Mouse (Mus musculus): ENCODE measurements around the gene Agbl5. TPM values are rescaled to one million over a fixed set of nuclear protein-coding genes. Genes with fewer than 3 reads are reported as not detected.

The Agbl5 gene
- polyA plus RNA-seq, 1 experiment from 2014 or later: 33.0 TPM

GRCm38 (mm10) chr5:30950451-30950850, 62.0 kb downstream of the Agbl5 start:
- Histone ChIP-seq H3K4me3 (ENCODE audit: low read depth, low read length) (peak overlapping the region; percentile 35), H3K27me3 (ENCODE audit: control insufficient read depth, insufficient read depth, low read length) (peaks cover under 1% of the 10 kb centered on the region), H3K9ac (replicated peaks; ENCODE audit: low read length) (no peak overlapping the region), H3K4me2 (ENCODE audit: low read depth, low read length) (peak overlapping the region; percentile 74), H3K27ac (replicated peaks; ENCODE audit: low read depth, low read length) (no peak overlapping the region), H3K9me3 (replicated peaks; ENCODE audit: control insufficient read depth, low read length) (no peaks in the 10 kb centered on the region), H3K36me3 (replicated peaks; ENCODE audit: control insufficient read depth, insufficient read depth, low read depth, low read length) (peaks cover 7% of the 10 kb centered on the region), H3K4me1 (ENCODE audit: control insufficient read depth, insufficient read depth, low read length) (no peaks in the 10 kb centered on the region)
- ATAC-seq (replicated peaks; ENCODE audit: insufficient number of reproducible peaks, low FRiP score, low TSS enrichment, low read depth) (peak; percentile 12; the same call in 1 of the 2 replicates), DNase-seq (ENCODE audit: low spot score) (no peak)
- WGBS: 72% methylated on average over 4 of the region's 4 CpGs

- H3K4me3 ChIP-seq (ENCODE audit: low read depth, low read length): no peak overlapping the region
- no peaks in the 10 kb centered on the region for H3K9me3 ChIP-seq (replicated peaks; ENCODE audit: control insufficient read depth, low read length)
These were observed 62.4 kb downstream of the Agbl5 start for GRCm38 (mm10) chr5:30950922-30951321.

GRCm38 (mm10) chr5:30951706-30952105, 63.2 kb downstream of the Agbl5 start:
- no peaks in the 10 kb centered on the region for H3K4me1 ChIP-seq (ENCODE audit: control insufficient read depth, insufficient read depth, low read length)
- H3K4me2 ChIP-seq (ENCODE audit: low read depth, low read length): no peak overlapping the region
- H3K27ac ChIP-seq (replicated peaks; ENCODE audit: low read depth, low read length): no peak overlapping the region
- no peak overlapping the region for H3K9ac ChIP-seq (replicated peaks; ENCODE audit: low read length)
- no peak for DNase-seq (ENCODE audit: low spot score)
- H3K4me3 ChIP-seq (ENCODE audit: low read depth, low read length): no peak overlapping the region
- no peaks in the 10 kb centered on the region; the same call in 1 of the 2 replicates for H3K27me3 ChIP-seq (ENCODE audit: control insufficient read depth, insufficient read depth, low read length)
- peaks cover 7% of the 10 kb centered on the region for H3K36me3 ChIP-seq (replicated peaks; ENCODE audit: control insufficient read depth, insufficient read depth, low read depth, low read length)
- WGBS: 86% methylated on average over 6 of the region's 6 CpGs
- ATAC-seq (replicated peaks; ENCODE audit: insufficient number of reproducible peaks, low FRiP score, low TSS enrichment, low read depth): no peak
- no peaks in the 10 kb centered on the region for H3K9me3 ChIP-seq (replicated peaks; ENCODE audit: control insufficient read depth, low read length)

More at GRCm38 (mm10) chr5:30950922-30951321, 62.4 kb downstream of the Agbl5 start:
- Histone ChIP-seq H3K27me3 (ENCODE audit: control insufficient read depth, insufficient read depth, low read length) (no peaks in the 10 kb centered on the region; the same call in 1 of the 2 replicates), H3K27ac (replicated peaks; ENCODE audit: low read depth, low read length) (no peak overlapping the region), H3K9ac (replicated peaks; ENCODE audit: low read length) (no peak overlapping the region), H3K4me2 (ENCODE audit: low read depth, low read length) (no peak overlapping the region), H3K4me1 (ENCODE audit: control insufficient read depth, insufficient read depth, low read length) (no peaks in the 10 kb centered on the region), H3K36me3 (replicated peaks; ENCODE audit: control insufficient read depth, insufficient read depth, low read depth, low read length) (peaks cover 7% of the 10 kb centered on the region)
- DNase-seq (ENCODE audit: low spot score) (no peak), ATAC-seq (replicated peaks; ENCODE audit: insufficient number of reproducible peaks, low FRiP score, low TSS enrichment, low read depth) (no peak)
- 87% methylated on average over 2 of the region's 2 CpGs for WGBS

GRCm38 (mm10) chr5:30952551-30952950, 64.1 kb downstream of the Agbl5 start:
- DNase-seq (ENCODE audit: low spot score): no peak
- Histone ChIP-seq H3K9ac (replicated peaks; ENCODE audit: low read length) (no peak overlapping the region), H3K4me3 (ENCODE audit: low read depth, low read length) (no peak overlapping the region), H3K4me1 (ENCODE audit: control insufficient read depth, insufficient read depth, low read length) (no peaks in the 10 kb centered on the region), H3K27ac (replicated peaks; ENCODE audit: low read depth, low read length) (no peak overlapping the region), H3K4me2 (ENCODE audit: low read depth, low read length) (no peak overlapping the region), H3K9me3 (replicated peaks; ENCODE audit: control insufficient read depth, low read length) (no peaks in the 10 kb centered on the region), H3K36me3 (replicated peaks; ENCODE audit: control insufficient read depth, insufficient read depth, low read depth, low read length) (peaks cover 7% of the 10 kb centered on the region), H3K27me3 (ENCODE audit: control insufficient read depth, insufficient read depth, low read length) (no peaks in the 10 kb centered on the region; the same call in 1 of the 2 replicates)
- no peak for ATAC-seq (replicated peaks; ENCODE audit: insufficient number of reproducible peaks, low FRiP score, low TSS enrichment, low read depth)
- 85% methylated on average over 5 of the region's 5 CpGs for WGBS

- H3K27me3 ChIP-seq (ENCODE audit: control insufficient read depth, insufficient read depth, low read length): no peaks in the 10 kb centered on the region; the same call in 1 of the 2 replicates
- no peak overlapping the region for H3K4me2 ChIP-seq (ENCODE audit: low read depth, low read length)
- peaks cover 7% of the 10 kb centered on the region for H3K36me3 ChIP-seq (replicated peaks; ENCODE audit: control insufficient read depth, insufficient read depth, low read depth, low read length)
- peaks cover 5% of the 10 kb centered on the region; the same call in 1 of the 2 replicates for H3K4me1 ChIP-seq (ENCODE audit: control insufficient read depth, insufficient read depth, low read length)
- H3K9me3 ChIP-seq (replicated peaks; ENCODE audit: control insufficient read depth, low read length): no peaks in the 10 kb centered on the region
- H3K27ac ChIP-seq (replicated peaks; ENCODE audit: low read depth, low read length): no peak overlapping the region
- DNase-seq (ENCODE audit: low spot score) (no peak), ATAC-seq (replicated peaks; ENCODE audit: insufficient number of reproducible peaks, low FRiP score, low TSS enrichment, low read depth) (no peak)
- no peak overlapping the region for H3K4me3 ChIP-seq (ENCODE audit: low read depth, low read length)
- WGBS: 96% methylated on average over 6 of the region's 6 CpGs
- no peak overlapping the region for H3K9ac ChIP-seq (replicated peaks; ENCODE audit: low read length)
These were observed 65.6 kb downstream of the Agbl5 start for GRCm38 (mm10) chr5:30954065-30954464.

DNA sequence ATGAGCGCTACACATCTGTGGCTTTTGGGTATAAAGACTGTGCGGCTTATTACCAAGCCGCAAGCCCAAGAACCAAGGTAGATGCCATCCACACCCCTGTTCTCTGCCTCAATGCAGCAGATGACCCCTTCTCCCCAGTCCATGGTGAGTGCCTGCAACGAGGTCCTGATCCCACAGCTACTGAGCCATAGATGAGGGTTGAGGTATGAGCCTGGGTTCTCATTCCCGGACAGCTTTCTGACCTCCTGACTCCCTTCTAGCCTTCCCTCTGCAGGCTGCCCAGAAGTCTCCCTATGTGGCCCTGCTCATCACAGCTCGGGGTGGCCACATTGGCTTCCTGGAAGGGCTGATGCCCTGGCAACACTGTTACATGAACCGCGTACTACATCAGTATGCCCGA, 66.1 kb downstream of the Agbl5 start:
- Histone ChIP-seq H3K4me3 (ENCODE audit: low read depth, low read length) (no peak overlapping the region), H3K27ac (replicated peaks; ENCODE audit: low read depth, low read length) (no peak overlapping the region), H3K36me3 (replicated peaks; ENCODE audit: control insufficient read depth, insufficient read depth, low read depth, low read length) (peaks cover 7% of the 10 kb centered on the region), H3K27me3 (ENCODE audit: control insufficient read depth, insufficient read depth, low read length) (no peaks in the 10 kb centered on the region), H3K9me3 (replicated peaks; ENCODE audit: control insufficient read depth, low read length) (no peaks in the 10 kb centered on the region), H3K4me1 (ENCODE audit: control insufficient read depth, insufficient read depth, low read length) (peaks cover 8% of the 10 kb centered on the region), H3K9ac (replicated peaks; ENCODE audit: low read length) (no peak overlapping the region), H3K4me2 (ENCODE audit: low read depth, low read length) (no peak overlapping the region)
- 96% methylated on average over 9 of the region's 9 CpGs for WGBS
- ATAC-seq (replicated peaks; ENCODE audit: insufficient number of reproducible peaks, low FRiP score, low TSS enrichment, low read depth) (no peak), DNase-seq (ENCODE audit: low spot score) (no peak)

- H3K27ac ChIP-seq (replicated peaks; ENCODE audit: low read depth, low read length): no peak overlapping the region
- DNase-seq (ENCODE audit: low spot score): no peak
- no peak overlapping the region for H3K9ac ChIP-seq (replicated peaks; ENCODE audit: low read length)
- H3K4me3 ChIP-seq (ENCODE audit: low read depth, low read length): no peak overlapping the region
- H3K27me3 ChIP-seq (ENCODE audit: control insufficient read depth, insufficient read depth, low read length): no peaks in the 10 kb centered on the region
- no peak overlapping the region for H3K4me2 ChIP-seq (ENCODE audit: low read depth, low read length)
- H3K36me3 ChIP-seq (replicated peaks; ENCODE audit: control insufficient read depth, insufficient read depth, low read depth, low read length): peaks cover 7% of the 10 kb centered on the region
- 96% methylated on average over 6 of the region's 6 CpGs for WGBS
- H3K4me1 ChIP-seq (ENCODE audit: control insufficient read depth, insufficient read depth, low read length): peaks cover 8% of the 10 kb centered on the region
- H3K9me3 ChIP-seq (replicated peaks; ENCODE audit: control insufficient read depth, low read length): no peaks in the 10 kb centered on the region
- no peak for ATAC-seq (replicated peaks; ENCODE audit: insufficient number of reproducible peaks, low FRiP score, low TSS enrichment, low read depth)
These were observed 67.3 kb downstream of the Agbl5 start for GRCm38 (mm10) chr5:30955751-30956150.

Data from embryonic facial prominence, embryonic 11.5 days (tissue).